Mouse (Mus musculus) thymus, postnatal 10 days (tissue): ENCODE results near the gene Dtx4.

Source experiments
- DNase-seq, 2 experiments: peaks; one replicate each; pipeline ENCODE4 v3.0.0; 2021; ENCODE audit warnings: low spot score in 2 of 2

The Dtx4 gene

GRCm38 (mm10) chr19:12466204-12466603, 35.0 kb downstream of the Dtx4 start:
- DNase-seq, result peak in 1 of 2 experiments; percentile 51

- no peak for DNase-seq
These were observed 35.6 kb downstream of the Dtx4 start for GRCm38 (mm10) chr19:12465530-12466144.

- no peak for DNase-seq
These were observed 36.6 kb downstream of the Dtx4 start for GRCm38 (mm10) chr19:12464674-12465073.

GRCm38 (mm10) chr19:12464127-12464526, 37.1 kb downstream of the Dtx4 start:
- no peak for DNase-seq

GRCm38 (mm10) chr19:12463722-12464035, 37.6 kb downstream of the Dtx4 start:
- DNase-seq, result no peak

GRCm38 (mm10) chr19:12462851-12463721, 38.2 kb downstream of the Dtx4 start:
- no peak for DNase-seq

GRCm38 (mm10) chr19:12460282-12461249, 40.7 kb downstream of the Dtx4 start, which contains the start of gene Mpeg1:
Mpeg1 (plus strand) TSS chr19:12460779.
- no peak for DNase-seq

GRCm38 (mm10) chr19:12459516-12459915, 41.7 kb downstream of the Dtx4 start:
- no peak for DNase-seq

- no peak for DNase-seq
These were observed 43.7 kb downstream of the Dtx4 start for GRCm38 (mm10) chr19:12457401-12458066.

GRCm38 (mm10) chr19:12445014-12445413, 56.2 kb downstream of the Dtx4 start:
- DNase-seq, result no peak

GRCm38 (mm10) chr19:12442560-12442959, 58.7 kb downstream of the Dtx4 start:
- DNase-seq, result no peak

GRCm38 (mm10) chr19:12440103-12440725, 61.0 kb downstream of the Dtx4 start:
- DNase-seq, result no peak

- no peak for DNase-seq
These were observed 61.7 kb downstream of the Dtx4 start for GRCm38 (mm10) chr19:12439581-12439980.

- no peak for DNase-seq
These were observed 65.3 kb downstream of the Dtx4 start for GRCm38 (mm10) chr19:12435750-12436524.

- DNase-seq, result no peak
These were observed 66.2 kb downstream of the Dtx4 start for GRCm38 (mm10) chr19:12435011-12435416.

GRCm38 (mm10) chr19:12433033-12433432, 68.2 kb downstream of the Dtx4 start:
- no peak for DNase-seq

GRCm38 (mm10) chr19:12427605-12428004, 73.6 kb downstream of the Dtx4 start, which contains the start of gene Pfpl:
Pfpl (plus strand) TSS chr19:12427905.
- no peak for DNase-seq

- no peak for DNase-seq
These were observed 74.2 kb downstream of the Dtx4 start for GRCm38 (mm10) chr19:12427101-12427500.

GRCm38 (mm10) chr19:12421680-12422079, 79.6 kb downstream of the Dtx4 start:
- no peak for DNase-seq

- DNase-seq, result no peak
These were observed 80.7 kb downstream of the Dtx4 start for GRCm38 (mm10) chr19:12420555-12420954.
